Mouse (Mus musculus) cerebellum, postnatal 25 days (tissue): ENCODE results near the gene 1700001P01Rik.
"Not testable (repeated sequence)": the region's sequence is repeated elsewhere in the genome, so short reads cannot be mapped to it uniquely, and the experiment has no call there.

Source experiments
- DNase-seq, 2 experiments: peaks; one replicate each; pipeline ENCODE4 v3.0.0; 2021; ENCODE audit warnings: mixed read lengths in 2 of 2

The 1700001P01Rik gene

GRCm38 (mm10) chr11:97744718-97745330 lies 30.9 kb downstream of the 1700001P01Rik start:
- DNase-seq: peak; percentile 99

GRCm38 (mm10) chr11:97744063-97744717 lies 31.5 kb downstream of the 1700001P01Rik start, which contains the start of gene Pip4k2b:
Gene Pip4k2b, minus strand, starts transcription at chr11:97744704.
- peak in 1 of 2 experiments; percentile 80 for DNase-seq

GRCm38 (mm10) chr11:97743423-97743822 lies 32.3 kb downstream of the 1700001P01Rik start:
- DNase-seq: no peak

- no peak for DNase-seq
These were observed 33.1 kb downstream of the 1700001P01Rik start for GRCm38 (mm10) chr11:97742591-97742990.

- DNase-seq: no peak
These were observed 33.6 kb downstream of the 1700001P01Rik start for GRCm38 (mm10) chr11:97742157-97742556.

- DNase-seq: no peak
These were observed 35.5 kb downstream of the 1700001P01Rik start for GRCm38 (mm10) chr11:97740190-97740589.

- DNase-seq: no peak
These were observed 36.6 kb downstream of the 1700001P01Rik start for GRCm38 (mm10) chr11:97739155-97739554.

GRCm38 (mm10) chr11:97738703-97739102 lies 37.0 kb downstream of the 1700001P01Rik start:
- DNase-seq: no peak

GRCm38 (mm10) chr11:97737600-97737999 lies 38.1 kb downstream of the 1700001P01Rik start:
- no peak for DNase-seq

GRCm38 (mm10) chr11:97736645-97737044 lies 39.1 kb downstream of the 1700001P01Rik start:
- DNase-seq: no peak

GRCm38 (mm10) chr11:97734810-97735209 lies 40.9 kb downstream of the 1700001P01Rik start:
- DNase-seq: not testable (repeated sequence)

GRCm38 (mm10) chr11:97733689-97734088 lies 42.0 kb downstream of the 1700001P01Rik start:
- no peak for DNase-seq

GRCm38 (mm10) chr11:97728730-97729129 lies 47.0 kb downstream of the 1700001P01Rik start:
- no peak for DNase-seq

GRCm38 (mm10) chr11:97728311-97728710 lies 47.4 kb downstream of the 1700001P01Rik start:
- DNase-seq: no peak

GRCm38 (mm10) chr11:97723709-97724108 lies 52.0 kb downstream of the 1700001P01Rik start:
- no peak for DNase-seq
